Mouse (Mus musculus): ENCODE measurements at regions not wholly inside any gene's neighbourhood (a gene's known extent, or its start where the extent isn't known, plus 50 kb on each side); places are given as distances from the start of the nearest gene placed in this dataset.

GRCm38 (mm10) chr9:63087195-63087594 is 61.6 kb downstream of the Skor1 start:
- Histone ChIP-seq H3K9me3 (no peaks in the 10 kb centered on the region), H3K27me3 (no peaks in the 10 kb centered on the region), H3K9ac (no peak overlapping the region), H3K27ac (no peak overlapping the region), H3K4me3 (no peak overlapping the region), H3K4me1 (replicated peaks) (peaks cover 20% of the 10 kb centered on the region), H3K4me2 (no peak overlapping the region), H3K36me3 (no peaks in the 10 kb centered on the region)
- no peak for ATAC-seq (ENCODE audit: low FRiP score)
- 78% methylated on average over 4 of the region's 4 CpGs for WGBS

- no peak overlapping the region for H3K27ac ChIP-seq
- peaks cover 15% of the 10 kb centered on the region for H3K4me1 ChIP-seq (replicated peaks)
- 68% methylated on average over 1 of the region's 1 CpGs for WGBS
- no peak overlapping the region for H3K9ac ChIP-seq
- H3K27me3 ChIP-seq: no peaks in the 10 kb centered on the region
- H3K36me3 ChIP-seq: no peaks in the 10 kb centered on the region
- no peaks in the 10 kb centered on the region for H3K9me3 ChIP-seq
- H3K4me2 ChIP-seq: no peak overlapping the region
- no peak for ATAC-seq (ENCODE audit: low FRiP score)
- H3K4me3 ChIP-seq: no peak overlapping the region
These were observed 62.1 kb downstream of the Skor1 start for GRCm38 (mm10) chr9:63086671-63087070.

GRCm38 (mm10) chr9:63082830-63083229 is 65.9 kb downstream of the Skor1 start:
- WGBS: 87% methylated on average over 7 of the region's 7 CpGs
- H3K4me3 ChIP-seq: no peak overlapping the region
- no peak overlapping the region for H3K9ac ChIP-seq
- no peaks in the 10 kb centered on the region for H3K36me3 ChIP-seq
- no peak overlapping the region for H3K4me2 ChIP-seq
- H3K9me3 ChIP-seq: no peaks in the 10 kb centered on the region
- no peaks in the 10 kb centered on the region for H3K4me1 ChIP-seq (replicated peaks)
- H3K27ac ChIP-seq: no peak overlapping the region
- H3K27me3 ChIP-seq: no peaks in the 10 kb centered on the region
- no peak for ATAC-seq (ENCODE audit: low FRiP score)

- Histone ChIP-seq H3K9ac (no peak overlapping the region), H3K4me1 (replicated peaks) (no peaks in the 10 kb centered on the region), H3K27ac (no peak overlapping the region), H3K36me3 (no peaks in the 10 kb centered on the region), H3K4me3 (no peak overlapping the region), H3K4me2 (no peak overlapping the region), H3K27me3 (no peaks in the 10 kb centered on the region), H3K9me3 (no peaks in the 10 kb centered on the region)
- WGBS: 91% methylated on average over 3 of the region's 3 CpGs
- no peak for ATAC-seq (ENCODE audit: low FRiP score)
These were observed 66.5 kb downstream of the Skor1 start for GRCm38 (mm10) chr9:63082311-63082710.

- Histone ChIP-seq H3K4me2 (no peak overlapping the region), H3K4me3 (no peak overlapping the region), H3K9me3 (no peaks in the 10 kb centered on the region), H3K27ac (no peak overlapping the region), H3K36me3 (no peaks in the 10 kb centered on the region), H3K27me3 (no peaks in the 10 kb centered on the region), H3K9ac (no peak overlapping the region), H3K4me1 (replicated peaks) (peaks cover 2% of the 10 kb centered on the region)
- ATAC-seq (ENCODE audit: low FRiP score): no peak
- 78% methylated on average over 5 of the region's 5 CpGs for WGBS
These were observed 68.4 kb downstream of the Skor1 start for GRCm38 (mm10) chr9:63080406-63080805.

- peaks cover 17% of the 10 kb centered on the region for H3K4me1 ChIP-seq (replicated peaks)
- ATAC-seq (ENCODE audit: low FRiP score): no peak
- H3K27me3 ChIP-seq: no peaks in the 10 kb centered on the region
- no peak overlapping the region for H3K9ac ChIP-seq
- no peak overlapping the region for H3K4me2 ChIP-seq
- WGBS: 12% methylated on average over 5 of the region's 5 CpGs
- H3K36me3 ChIP-seq: no peaks in the 10 kb centered on the region
- H3K27ac ChIP-seq: 0 out of 2 replicates have a peak overlapping the region, but pooled peaks have one; percentile 30
- H3K9me3 ChIP-seq: no peaks in the 10 kb centered on the region
- H3K4me3 ChIP-seq: no peak overlapping the region
These were observed 73.5 kb downstream of the Skor1 start for GRCm38 (mm10) chr9:63075252-63075651.

GRCm38 (mm10) chr9:63074803-63075202 is 74.0 kb downstream of the Skor1 start:
- H3K27ac ChIP-seq: 0 out of 2 replicates have a peak overlapping the region, but pooled peaks have one; percentile 30

GRCm38 (mm10) chr9:63074023-63074750 is 74.6 kb downstream of the Skor1 start:
- Histone ChIP-seq H3K9me3 (no peaks in the 10 kb centered on the region), H3K4me1 (replicated peaks) (peaks cover 21% of the 10 kb centered on the region), H3K9ac (no peak overlapping the region; the same call in 1 of the 2 replicates), H3K27me3 (no peaks in the 10 kb centered on the region), H3K4me2 (no peak overlapping the region), H3K4me3 (no peak overlapping the region), H3K27ac (0 out of 2 replicates have a peak overlapping the region, but pooled peaks have one; percentile 30), H3K36me3 (no peaks in the 10 kb centered on the region)
- WGBS: 35% methylated on average over 10 of the region's 10 CpGs
- no peak for ATAC-seq (ENCODE audit: low FRiP score)

More at GRCm38 (mm10) chr9:63074803-63075202, 74.0 kb downstream of the Skor1 start:
- Histone ChIP-seq H3K9me3 (no peaks in the 10 kb centered on the region), H3K4me1 (replicated peaks) (peaks cover 20% of the 10 kb centered on the region), H3K4me2 (no peak overlapping the region), H3K4me3 (no peak overlapping the region), H3K9ac (no peak overlapping the region), H3K36me3 (no peaks in the 10 kb centered on the region), H3K27me3 (no peaks in the 10 kb centered on the region)
- 45% methylated on average over 7 of the region's 7 CpGs for WGBS
- ATAC-seq (ENCODE audit: low FRiP score): no peak

GRCm38 (mm10) chr9:63071032-63071431 is 77.7 kb downstream of the Skor1 start:
- no peaks in the 10 kb centered on the region for H3K27me3 ChIP-seq
- no peak overlapping the region for H3K9ac ChIP-seq
- no peaks in the 10 kb centered on the region; the same call in 1 of the 2 replicates for H3K9me3 ChIP-seq
- H3K27ac ChIP-seq: no peak overlapping the region
- WGBS: 66% methylated on average over 6 of the region's 6 CpGs
- no peak for ATAC-seq (ENCODE audit: low FRiP score)
- peaks cover 21% of the 10 kb centered on the region for H3K4me1 ChIP-seq (replicated peaks)
- no peaks in the 10 kb centered on the region for H3K36me3 ChIP-seq
- no peak overlapping the region for H3K4me3 ChIP-seq
- no peak overlapping the region for H3K4me2 ChIP-seq

- no peaks in the 10 kb centered on the region for H3K27me3 ChIP-seq
- H3K4me1 ChIP-seq (replicated peaks): peaks cover 14% of the 10 kb centered on the region
- H3K4me2 ChIP-seq: no peak overlapping the region
- no peak for ATAC-seq (ENCODE audit: low FRiP score)
- no peak overlapping the region for H3K27ac ChIP-seq
- H3K9ac ChIP-seq: no peak overlapping the region
- WGBS: 84% methylated on average over 6 of the region's 6 CpGs
- no peak overlapping the region for H3K4me3 ChIP-seq
- no peaks in the 10 kb centered on the region; the same call in 1 of the 2 replicates for H3K9me3 ChIP-seq
- H3K36me3 ChIP-seq: no peaks in the 10 kb centered on the region
These were observed 78.8 kb downstream of the Skor1 start for GRCm38 (mm10) chr9:63069919-63070318.

GRCm38 (mm10) chr9:63067054-63067406 is 79.3 kb upstream of the Pias1 start:
- WGBS: 65% methylated on average over 2 of the region's 2 CpGs
- H3K9ac ChIP-seq: no peak overlapping the region
- no peak for ATAC-seq (ENCODE audit: low FRiP score)

GRCm38 (mm10) chr9:63066384-63067053 is 78.8 kb upstream of the Pias1 start:
- peaks cover 6% of the 10 kb centered on the region; the same call in 1 of the 2 replicates for H3K36me3 ChIP-seq
- WGBS: 90% methylated on average over 10 of the region's 10 CpGs
- no peak overlapping the region for H3K4me2 ChIP-seq
- no peak overlapping the region for H3K27ac ChIP-seq
- ATAC-seq (ENCODE audit: low FRiP score): no peak
- H3K27me3 ChIP-seq: no peaks in the 10 kb centered on the region
- H3K4me1 ChIP-seq (replicated peaks): 0 out of 2 replicates have a peak, but pooled peaks cover 4% of the 10 kb centered on the region
- H3K9me3 ChIP-seq: peaks cover 12% of the 10 kb centered on the region; the same call in 1 of the 2 replicates
- H3K9ac ChIP-seq: no peak overlapping the region
- H3K4me3 ChIP-seq: no peak overlapping the region

More at GRCm38 (mm10) chr9:63067054-63067406, 79.3 kb upstream of the Pias1 start:
- Histone ChIP-seq H3K27ac (no peak overlapping the region), H3K4me2 (no peak overlapping the region), H3K4me3 (no peak overlapping the region), H3K36me3 (peaks cover 6% of the 10 kb centered on the region; the same call in 1 of the 2 replicates), H3K4me1 (replicated peaks) (0 out of 2 replicates have a peak, but pooled peaks cover 4% of the 10 kb centered on the region), H3K27me3 (no peaks in the 10 kb centered on the region), H3K9me3 (peaks cover 12% of the 10 kb centered on the region; the same call in 1 of the 2 replicates)
